7 mouse cellular contexts compared by ENCODE assay signal in genomic region chr11:72737517-72737916, GRCm38 (mm10). TPM values are rescaled to one million over a fixed set of nuclear protein-coding genes. Genes with fewer than 3 reads are reported as not detected.
DNase-seq lines count a peak whose midpoint lies in the region; ATAC-seq and TF ChIP-seq lines count a peak whose summit lies in the region.
"Not testable (repeated sequence)": the region's sequence is repeated elsewhere in the genome, so short reads cannot be mapped to it uniquely, and the experiment has no call there.

No protein-coding gene starts in this region.

- ATAC-seq in megakaryocyte progenitor cell, adult 5-6 weeks (replicated peaks; ENCODE audit: poor library complexity) = peak; percentile 46; the same call in 1 of the 2 replicates

- DNase-seq in adrenal gland, postnatal 14 days = peak; percentile 13
- peak; percentile 21 to 34 for DNase-seq in cerebellum, postnatal 10 days
- not testable (repeated sequence) for DNase-seq in heart, adult 2 months
- DNase-seq in kidney, postnatal 4 days = peak; percentile 10 to 14
- DNase-seq in splenic B cell, adult 2 months (ENCODE audit: low read depth, low spot score) = peak; percentile 64

- not testable (repeated sequence) for TF ChIP-seq EP300 in ES-Bruce4 (IDR thresholded peaks at IDR 0.05; ENCODE audit: insufficient read depth, low read depth, low read length); heart, adult 2 months (IDR thresholded peaks at IDR 0.05; ENCODE audit: insufficient read depth, low read depth, low read length)

- H3K36me3 ChIP-seq in ES-Bruce4 (ENCODE audit: control insufficient read depth, insufficient read depth, low read length, poor library complexity, severe bottlenecking) = peaks cover 34% of the 10 kb centered on the region
- H3K36me3 ChIP-seq in heart, adult 2 months (ENCODE audit: control insufficient read depth, insufficient read depth, low read length) = peaks cover 19% of the 10 kb centered on the region
- not testable (repeated sequence) for H3K36me3 ChIP-seq in splenic B cell, adult 2 months (ENCODE audit: control insufficient read depth, insufficient read depth, low read length, poor library complexity, severe bottlenecking)

- H3K4me3 ChIP-seq in ES-Bruce4 (ENCODE audit: low read depth, low read length); heart, adult 2 months: not testable (repeated sequence)

- not testable (repeated sequence) for H3K79me2 ChIP-seq in heart, adult 2 months (replicated peaks; ENCODE audit: control insufficient read depth, insufficient read depth, low read length)

- H3K27me3 ChIP-seq in ES-Bruce4 (ENCODE audit: control insufficient read depth, insufficient read depth, low read length, poor library complexity, severe bottlenecking); heart, adult 2 months (ENCODE audit: control insufficient read depth, insufficient read depth, low read length); splenic B cell, adult 2 months (ENCODE audit: control insufficient read depth, insufficient read depth, low read length, poor library complexity, severe bottlenecking): not testable (repeated sequence)

- TF ChIP-seq POLR2A in ES-Bruce4 (IDR thresholded peaks at IDR 0.05; ENCODE audit: insufficient read depth, low read length); heart, adult 2 months (IDR thresholded peaks at IDR 0.05; ENCODE audit: insufficient read depth, low read depth, low read length): not testable (repeated sequence)

- WGBS in heart, adult 2 months = 87% methylated on average over 5 of the region's 5 CpGs

- peak; percentile 48 for TF ChIP-seq CTCF in ES-Bruce4 (IDR thresholded peaks at IDR 0.05; ENCODE audit: low read depth, low read length)
- peak; percentile 49 for TF ChIP-seq CTCF in heart, adult 2 months (IDR thresholded peaks at IDR 0.05)

- H3K4me1 ChIP-seq in ES-Bruce4 (ENCODE audit: control insufficient read depth, insufficient read depth, low read length); heart, adult 2 months (ENCODE audit: control insufficient read depth, insufficient read depth, low read length): not testable (repeated sequence)

- intact Hi-C loops in heart, adult 2 months (cut with DNase I) = not testable (repeated sequence)

- H3K27ac ChIP-seq in ES-Bruce4 (ENCODE audit: insufficient read depth, low read length); heart, adult 2 months: not testable (repeated sequence)

- H3K9ac ChIP-seq in ES-Bruce4 (ENCODE audit: low read depth, poor library complexity, severe bottlenecking); heart, adult 2 months (ENCODE audit: low read depth, low read length): not testable (repeated sequence)

- not testable (repeated sequence) for H3K9me3 ChIP-seq in ES-Bruce4 (replicated peaks; ENCODE audit: control insufficient read depth, insufficient read depth, low read length, poor library complexity, severe bottlenecking)

RNA-seq across cellular contexts. Expression of gene Ankfy1, which starts 47.7 kb away (rescaled TPM):
- 40.0 and 40.2 TPM in 2 replicates for polyA plus RNA-seq in ES-Bruce4 (2011; ENCODE audit: insufficient read depth, insufficient read length, low read depth, missing spikeins)
- 35.6 and 38.9 TPM in 2 replicates for total RNA-seq in adrenal gland, postnatal 14 days (2021)
- total RNA-seq in heart, adult 2 months (2021) = 10 to 100 TPM; 15.7 to 15.8 TPM
- polyA plus RNA-seq in heart, adult 2 months (2012; rRNA removed) = 12.1 and 21.7 TPM in 2 replicates
- 31.0 and 36.1 TPM in 2 replicates for total RNA-seq in megakaryocyte progenitor cell, adult 5-6 weeks (2015)
- total RNA-seq in megakaryocyte progenitor cell, adult 5-6 weeks (2017) = 29.0 and 30.3 TPM in 2 replicates

RNA-seq across cellular contexts. Expression of gene Cyb5d2, which starts 58.4 kb away (rescaled TPM):
- polyA plus RNA-seq in ES-Bruce4 (2011; ENCODE audit: insufficient read depth, insufficient read length, low read depth, missing spikeins) = 7.1 and 7.5 TPM in 2 replicates
- 14.2 and 14.5 TPM in 2 replicates for total RNA-seq in adrenal gland, postnatal 14 days (2021)
- total RNA-seq in heart, adult 2 months (2021) = 10 to 100 TPM; 19.6 to 23.1 TPM
- polyA plus RNA-seq in heart, adult 2 months (2012; rRNA removed) = 10.7 and 16.7 TPM in 2 replicates
- total RNA-seq in megakaryocyte progenitor cell, adult 5-6 weeks (2015) = 4.2 and 4.3 TPM in 2 replicates
- 3.7 and 4.9 TPM in 2 replicates for total RNA-seq in megakaryocyte progenitor cell, adult 5-6 weeks (2017)

RNA-seq across cellular contexts. Expression of gene Zzef1, which starts 58.5 kb away (rescaled TPM):
- polyA plus RNA-seq in ES-Bruce4 (2011; ENCODE audit: insufficient read depth, insufficient read length, low read depth, missing spikeins) = 6.8 and 10.2 TPM in 2 replicates
- total RNA-seq in adrenal gland, postnatal 14 days (2021) = 32.3 and 38.2 TPM in 2 replicates
- total RNA-seq in heart, adult 2 months (2021) = 10 to 100 TPM; 17.4 to 17.5 TPM
- polyA plus RNA-seq in heart, adult 2 months (2012; rRNA removed) = 14.1 and 18.6 TPM in 2 replicates
- total RNA-seq in megakaryocyte progenitor cell, adult 5-6 weeks (2015) = 18.2 and 24.5 TPM in 2 replicates
- 18.1 and 25.2 TPM in 2 replicates for total RNA-seq in megakaryocyte progenitor cell, adult 5-6 weeks (2017)
